Mouse (Mus musculus) lung, postnatal 14 days (tissue): Measurements from ENCODE around the gene Sema4d.
"Not testable (repeated sequence)": the region's sequence is repeated elsewhere in the genome, so short reads cannot be mapped to it uniquely, and the experiment has no call there.

Experiments used
- DNase-seq: peaks from one replicate; pipeline ENCODE4 v3.0.0; 2021

Gene Sema4d

DNA sequence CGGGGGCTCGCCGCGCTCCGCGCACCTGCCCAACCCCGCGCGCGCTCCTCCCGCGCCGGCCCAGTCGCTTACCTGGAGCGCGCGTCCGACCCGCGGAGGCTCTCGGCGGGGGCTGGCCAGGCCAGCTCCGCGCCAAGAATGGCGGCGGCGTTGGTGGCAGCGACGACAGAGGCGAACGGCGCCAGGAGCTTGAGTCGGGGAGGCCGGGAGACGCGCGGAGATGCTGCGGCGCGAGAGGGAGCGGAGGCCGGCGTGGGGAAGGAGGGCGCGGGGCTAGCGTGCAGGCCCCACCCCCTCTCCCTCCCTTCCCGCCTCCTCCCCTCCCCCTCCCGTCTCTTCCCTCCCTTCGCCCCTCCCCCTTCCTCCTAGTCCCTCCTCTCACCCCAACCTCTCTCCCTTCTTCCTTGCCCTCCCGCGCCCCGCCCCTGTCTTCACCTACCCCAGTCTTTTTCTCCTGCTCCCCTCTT is at the start of gene Sema4d:
Sema4d (minus strand) TSS at position 323 of the 467 bp plus-strand sequence.
- peak; percentile 67 for DNase-seq

DNA sequence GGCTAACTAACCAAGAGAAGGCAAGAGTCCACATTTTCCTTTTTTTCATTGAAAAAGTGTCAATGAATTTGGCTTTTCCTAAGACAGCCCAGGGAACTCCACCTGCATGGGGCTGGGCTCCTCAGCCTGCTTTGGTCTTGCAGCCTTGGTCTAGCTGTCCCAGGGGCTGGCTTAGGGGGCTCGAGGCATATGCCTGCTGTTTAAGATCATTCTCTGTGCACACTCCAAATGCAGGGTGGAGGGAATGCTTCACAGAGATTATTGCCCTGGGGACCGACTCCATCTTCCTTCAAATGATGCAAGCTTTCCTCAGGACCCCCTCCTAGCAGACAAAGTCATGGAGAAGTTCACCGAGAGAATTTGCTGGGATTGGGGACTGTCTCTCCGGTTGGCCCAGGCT is 49.8 kb upstream of the Sema4d start:
- DNase-seq, result no peak

- DNase-seq, result no peak
These were observed 49.2 kb upstream of the Sema4d start for GRCm38 (mm10) chr13:51842773-51843172.

DNA sequence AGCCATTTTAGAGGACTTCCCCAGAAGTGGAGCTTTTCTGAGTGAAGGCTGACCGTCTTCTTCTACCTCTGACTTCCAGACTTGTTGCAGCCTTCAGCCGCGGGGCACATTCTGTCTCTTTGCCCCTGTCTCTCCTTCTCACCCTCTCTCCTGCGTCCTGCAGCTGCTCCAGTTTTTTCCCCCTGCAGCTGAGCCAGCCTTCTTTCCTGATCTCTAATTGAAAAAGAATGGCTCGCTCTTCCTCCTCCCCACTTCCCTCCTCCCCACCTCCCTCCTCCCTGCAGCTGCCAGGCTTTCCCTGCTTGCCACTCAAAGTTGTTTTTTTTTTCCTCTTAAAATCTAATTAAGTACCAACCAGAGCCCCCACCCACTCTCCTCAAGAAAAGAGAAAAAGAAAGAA is 48.6 kb upstream of the Sema4d start:
- no peak for DNase-seq

DNA sequence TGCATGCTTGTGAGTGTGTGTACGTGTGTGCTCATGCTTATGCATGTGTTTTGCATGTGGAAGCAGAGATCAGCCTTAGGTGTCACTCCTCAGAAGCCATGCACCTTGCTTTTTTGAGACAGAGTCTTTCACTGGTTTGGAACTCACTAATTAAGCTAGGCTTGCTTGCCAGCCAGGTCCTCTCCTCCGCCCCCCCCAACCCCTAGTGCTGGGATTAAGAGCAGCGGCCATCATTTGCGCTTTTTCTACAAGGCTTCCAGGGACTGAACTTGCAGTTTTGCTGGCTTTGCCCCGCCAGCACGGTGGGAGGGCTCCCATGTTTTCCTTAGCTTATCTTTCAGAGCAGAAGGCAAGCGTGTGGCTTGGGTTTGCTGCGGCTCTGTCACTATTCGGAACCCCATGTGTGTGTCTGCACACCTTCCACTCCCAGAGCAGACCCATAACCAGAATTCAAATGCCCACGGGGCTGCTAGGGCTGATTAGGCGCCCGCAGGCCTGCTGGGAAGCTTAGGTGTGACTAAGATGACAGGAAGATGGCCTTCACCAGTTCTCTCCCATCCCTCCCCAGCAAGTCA is 48.1 kb upstream of the Sema4d start:
- no peak for DNase-seq

DNA sequence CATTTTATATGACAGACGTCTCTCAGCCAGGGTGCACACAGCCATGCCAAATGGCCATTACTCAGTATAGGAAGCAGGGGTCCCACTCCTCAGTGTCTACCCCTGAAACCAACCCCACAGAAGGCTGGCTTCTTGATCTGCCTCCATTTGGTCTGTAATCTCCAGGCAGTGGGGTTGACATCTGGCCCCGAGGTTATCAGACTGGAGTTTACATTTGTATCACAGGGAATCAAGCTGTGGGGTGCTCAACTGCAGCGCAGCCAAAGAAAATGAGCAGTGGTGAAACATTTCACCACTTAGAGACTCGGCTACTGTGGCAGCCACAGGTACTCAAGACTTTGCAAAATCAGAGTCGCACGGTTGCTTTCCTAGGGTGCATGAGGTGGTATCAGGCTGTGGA is 47.2 kb upstream of the Sema4d start:
- DNase-seq, result no peak

DNA sequence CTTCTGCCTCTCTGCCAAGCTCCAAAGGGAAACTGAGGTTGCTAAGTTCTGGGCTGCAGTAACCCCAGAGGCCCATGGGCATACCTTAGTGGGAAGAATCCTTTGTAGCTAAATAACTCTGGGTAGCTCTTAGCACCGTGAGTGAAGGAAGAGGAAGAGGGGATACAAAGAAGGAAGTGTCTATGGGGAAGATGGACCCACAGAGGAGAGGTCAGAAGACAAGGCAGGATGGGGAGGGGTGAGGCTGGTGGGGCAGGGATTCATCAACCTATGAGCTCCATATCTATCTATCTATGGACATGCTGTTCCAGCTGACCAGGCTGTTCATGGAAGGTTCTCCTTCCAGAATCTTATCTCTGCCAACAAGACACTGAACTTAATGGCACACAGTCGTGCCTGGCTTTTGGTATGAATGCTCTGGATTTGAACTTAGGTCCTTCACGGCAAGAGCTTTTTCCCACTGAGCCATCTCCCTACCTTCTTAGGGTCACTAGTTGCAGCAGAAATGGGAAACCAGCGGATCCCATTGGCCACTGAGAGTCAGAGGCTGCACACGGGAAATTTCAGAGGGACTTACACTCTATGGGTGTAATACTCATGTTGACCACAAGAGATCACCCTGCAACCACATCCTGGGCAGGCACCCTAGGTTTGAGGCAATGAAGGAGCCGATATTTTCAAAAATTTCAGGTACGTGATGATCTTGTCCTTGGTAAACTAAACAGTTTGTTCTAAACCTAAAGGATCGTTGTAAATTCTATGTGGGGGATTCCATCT is 45.9 kb upstream of the Sema4d start:
- DNase-seq, result peak; percentile 51

GRCm38 (mm10) chr13:51837402-51837801 is 43.9 kb upstream of the Sema4d start:
- DNase-seq, result no peak

DNA sequence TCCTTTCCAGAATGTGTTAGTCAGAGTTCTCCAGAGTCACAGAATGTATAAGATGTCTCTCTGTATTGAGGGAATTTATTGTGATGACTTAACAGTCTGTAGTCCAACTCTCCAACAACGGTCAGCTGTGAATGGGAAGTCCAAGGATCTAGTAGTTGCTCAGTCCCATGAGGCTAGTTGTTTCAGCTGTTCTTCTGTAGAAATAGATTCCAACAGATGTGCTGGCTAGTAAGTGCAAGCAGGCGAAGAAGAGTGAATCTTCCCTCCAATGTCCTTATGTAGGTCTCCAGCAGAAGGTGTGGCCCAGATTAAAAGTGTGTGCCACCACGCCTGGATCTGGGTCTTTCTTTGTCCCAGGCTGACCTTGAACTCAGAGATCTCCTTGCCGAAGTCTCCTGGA is 41.7 kb upstream of the Sema4d start:
- DNase-seq, result not testable (repeated sequence)

DNA sequence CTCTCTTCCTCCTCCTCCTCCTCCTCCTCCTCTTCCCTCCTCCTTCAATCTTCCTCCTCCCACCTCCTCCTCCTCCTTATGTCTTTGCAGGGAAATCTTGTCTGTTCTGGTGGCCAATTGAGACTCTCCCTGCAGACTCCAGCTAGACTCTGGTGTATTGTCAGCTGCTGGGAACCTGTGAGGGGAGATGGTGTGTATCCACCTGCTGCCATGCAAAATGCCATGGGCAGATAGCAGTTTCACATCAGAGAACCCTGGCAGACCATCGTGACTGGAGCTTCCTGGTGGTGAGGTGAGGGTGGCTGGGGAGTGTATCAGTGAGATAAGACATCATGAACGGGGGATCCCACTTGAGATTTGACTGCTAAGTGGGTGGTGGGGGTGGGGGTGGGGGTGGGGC is 41.0 kb upstream of the Sema4d start:
- no peak for DNase-seq

DNA sequence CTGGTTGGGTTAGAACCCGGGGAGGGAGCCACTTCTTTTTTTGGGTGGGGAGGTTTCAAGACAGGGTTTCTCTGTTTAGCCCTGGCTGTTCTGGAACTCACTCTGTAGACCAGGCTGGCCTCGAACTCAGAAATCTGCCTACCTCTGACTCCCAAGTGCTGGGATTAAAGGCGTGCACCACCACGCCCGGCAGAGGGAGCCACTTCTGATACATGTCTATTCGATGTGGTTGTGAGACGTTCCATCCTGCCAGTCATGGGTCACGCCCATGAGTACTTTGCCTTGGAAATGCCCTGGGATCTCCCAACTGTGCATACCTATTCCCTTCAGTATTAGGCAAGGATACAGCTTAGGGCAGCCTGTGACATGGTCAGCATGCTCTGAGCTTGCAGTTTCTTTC is 40.5 kb upstream of the Sema4d start:
- not testable (repeated sequence) for DNase-seq

DNA sequence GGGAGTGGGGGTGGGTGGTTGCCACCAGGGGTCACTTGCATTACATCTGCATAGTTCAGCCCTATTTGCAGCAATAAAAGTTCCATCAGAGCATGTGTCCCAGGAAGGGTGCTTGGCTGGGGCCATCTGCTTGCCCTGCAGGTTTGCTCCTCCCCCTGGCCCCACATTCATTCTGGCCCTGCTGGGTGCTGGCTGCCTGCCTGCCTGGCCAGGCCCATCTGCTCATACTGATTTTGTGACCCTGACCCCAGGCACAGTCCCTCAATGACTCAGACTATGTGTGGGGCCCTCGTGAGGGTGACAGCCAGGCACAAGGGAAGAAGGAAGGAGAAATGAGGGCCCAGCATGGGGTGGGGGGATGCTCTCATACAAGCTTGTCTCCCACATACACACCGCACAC is 40.1 kb upstream of the Sema4d start:
- no peak for DNase-seq

- no peak for DNase-seq
These were observed 38.9 kb upstream of the Sema4d start for GRCm38 (mm10) chr13:51832491-51832890.

DNA sequence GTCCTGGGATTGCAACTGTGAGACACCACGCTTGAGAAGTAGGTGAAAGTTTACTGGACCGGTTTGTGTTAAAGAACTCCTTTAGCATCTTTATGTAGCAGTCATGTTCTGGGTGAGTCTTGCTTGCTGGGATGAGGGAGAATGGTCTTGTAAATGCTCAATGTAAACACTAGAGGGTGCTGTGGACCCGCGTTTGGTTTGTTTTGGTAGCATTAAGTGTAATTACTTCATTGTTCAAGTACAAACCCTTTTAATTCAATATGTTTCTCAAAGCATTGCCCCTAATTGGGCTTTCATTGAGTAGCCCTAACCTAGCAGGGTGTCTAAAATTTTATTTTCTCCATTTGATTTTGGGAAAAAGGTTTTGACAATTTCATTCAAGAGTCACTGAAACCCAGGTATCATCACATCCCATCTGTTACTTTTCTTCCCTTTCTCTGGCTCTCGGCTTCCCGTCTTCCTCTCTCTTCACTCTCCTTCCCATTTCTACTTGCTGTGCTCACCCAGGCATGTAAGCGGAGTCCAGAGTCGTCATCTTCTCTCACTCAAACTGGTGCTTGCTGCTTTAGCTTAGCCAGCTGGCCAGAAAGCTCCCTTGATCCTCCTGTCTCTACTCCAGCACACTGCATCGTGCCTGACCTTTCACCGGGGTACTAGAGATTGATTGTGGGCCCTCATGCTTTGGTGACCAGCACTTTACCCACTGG is 37.4 kb upstream of the Sema4d start:
- DNase-seq, result peak; percentile 63

DNA sequence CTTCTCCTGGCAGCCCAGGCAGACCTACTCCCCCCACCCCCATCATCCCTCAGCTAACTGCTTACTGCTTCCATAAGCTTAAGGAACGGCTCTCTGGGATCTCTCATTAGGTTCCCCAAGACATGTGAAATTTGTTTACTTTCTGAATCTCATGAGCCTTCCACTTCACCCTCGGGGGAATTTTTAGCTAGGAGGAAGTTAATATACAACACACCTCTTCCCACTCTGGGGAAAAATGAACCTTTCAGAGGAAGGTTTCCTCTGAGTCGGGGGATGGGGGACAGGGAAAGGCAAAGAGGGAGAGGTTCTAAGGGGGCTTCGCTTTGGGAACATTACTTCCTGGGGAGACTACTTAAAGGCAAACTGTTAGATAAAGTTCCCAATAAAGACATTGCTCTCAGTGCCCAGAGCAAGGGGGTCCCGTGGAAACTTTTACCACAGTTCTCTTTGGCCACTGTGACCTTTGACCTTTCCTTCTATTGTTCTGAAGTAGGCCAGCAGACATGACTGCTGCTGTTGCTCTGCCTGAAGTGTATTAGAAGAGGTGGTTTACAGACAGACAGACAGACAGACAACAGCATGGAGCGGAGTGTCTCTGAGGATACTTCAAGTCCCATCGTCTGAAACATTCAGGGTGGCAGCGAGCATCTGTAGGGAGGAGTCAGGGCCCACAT is 30.4 kb upstream of the Sema4d start:
- no peak for DNase-seq

DNA sequence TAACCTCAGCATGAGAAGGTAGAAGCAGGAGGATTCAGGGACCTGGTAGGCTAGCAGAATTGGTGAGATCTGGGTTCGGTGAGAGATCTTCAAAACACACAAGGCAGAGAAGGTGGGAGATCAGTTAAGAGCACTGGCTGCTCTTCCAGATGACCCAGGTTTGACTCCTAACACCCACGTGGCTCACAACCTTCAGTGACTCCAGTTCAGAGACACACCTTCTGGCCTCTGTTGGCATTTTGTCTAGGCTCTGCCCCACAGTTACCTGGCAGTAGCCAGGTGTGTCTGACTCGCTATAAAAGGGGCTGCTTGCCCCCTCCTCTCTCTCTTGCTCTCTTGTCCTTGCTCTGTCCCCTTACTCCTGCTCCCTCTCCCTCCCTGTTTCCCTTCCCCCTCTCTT is 28.4 kb upstream of the Sema4d start:
- DNase-seq, result no peak

- DNase-seq, result no peak
These were observed 25.8 kb upstream of the Sema4d start for GRCm38 (mm10) chr13:51819351-51819750.

DNA sequence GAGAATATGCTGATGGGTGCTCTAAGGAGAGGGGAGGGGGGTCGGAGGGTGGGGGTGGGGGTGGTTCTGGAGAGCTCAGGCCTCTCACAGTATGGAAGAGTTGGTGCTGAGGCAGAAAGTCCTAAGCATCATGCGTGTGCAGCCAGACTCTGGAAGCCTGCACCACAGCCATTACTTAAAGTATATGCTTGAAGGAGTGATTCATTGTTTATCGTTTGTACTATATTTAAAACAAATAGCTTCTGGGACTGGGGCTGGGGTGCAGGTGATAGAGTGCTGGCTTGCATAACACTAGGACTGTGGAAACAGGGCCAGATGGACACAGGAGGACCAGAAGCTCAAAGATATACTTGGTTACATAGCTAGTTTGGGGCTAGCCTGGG is 25.4 kb upstream of the Sema4d start:
- DNase-seq, result no peak

GRCm38 (mm10) chr13:51818170-51818943 is 24.8 kb upstream of the Sema4d start:
- DNase-seq, result no peak

DNA sequence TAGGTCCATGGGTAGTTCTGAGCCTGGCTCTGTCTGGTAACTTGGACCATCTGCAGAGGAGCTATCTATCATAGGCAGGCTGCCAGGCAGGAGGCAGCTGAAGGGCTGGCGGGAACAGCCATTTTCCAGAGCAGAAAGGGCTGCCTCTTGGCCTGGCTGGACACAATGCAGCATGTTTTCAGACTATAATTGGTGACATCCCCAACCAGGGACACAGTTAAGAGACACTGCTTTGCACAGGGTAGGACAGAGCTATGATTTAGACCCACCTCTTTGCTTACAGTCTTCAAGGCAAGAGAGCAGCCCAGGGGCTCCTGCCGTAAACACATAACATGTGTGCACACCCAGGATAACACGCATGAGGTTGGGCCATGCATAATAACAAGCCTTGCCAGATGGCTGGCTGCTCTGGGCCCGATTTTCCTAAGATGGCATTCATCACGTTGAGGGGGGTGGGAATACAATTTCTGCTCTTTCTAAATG is 23.1 kb upstream of the Sema4d start:
- DNase-seq, result peak; percentile 36

GRCm38 (mm10) chr13:51815865-51816504 is 22.4 kb upstream of the Sema4d start:
- DNase-seq, result peak; percentile 61

- no peak for DNase-seq
These were observed 21.1 kb upstream of the Sema4d start for GRCm38 (mm10) chr13:51814646-51815045.
